Mouse (Mus musculus): ENCODE measurements around the gene Myb. TPM values are rescaled to one million over a fixed set of nuclear protein-coding genes. Genes with fewer than 3 reads are reported as not detected.
A peak's percentile ranks its signal among the peaks of the same experiment; 100 is the strongest.

Myb gene
- polyA plus RNA-seq, 1 experiment from 2014 or later = 7.1 TPM

- Histone ChIP-seq H3K27ac (replicated peaks; ENCODE audit: low read depth, low read length) (no peak overlapping the region), H3K4me2 (ENCODE audit: low read depth, low read length) (no peak overlapping the region), H3K9ac (replicated peaks; ENCODE audit: low read length) (no peak overlapping the region), H3K9me3 (replicated peaks; ENCODE audit: control insufficient read depth, low read length) (no peaks in the 10 kb centered on the region), H3K4me3 (ENCODE audit: low read depth, low read length) (no peak overlapping the region), H3K27me3 (ENCODE audit: control insufficient read depth, insufficient read depth, low read length) (no peaks in the 10 kb centered on the region), H3K4me1 (ENCODE audit: control insufficient read depth, insufficient read depth, low read length) (no peaks in the 10 kb centered on the region), H3K36me3 (replicated peaks; ENCODE audit: control insufficient read depth, insufficient read depth, low read depth, low read length) (no peaks in the 10 kb centered on the region)
- ATAC-seq (replicated peaks; ENCODE audit: insufficient number of reproducible peaks, low FRiP score, low TSS enrichment, low read depth) (no peak), DNase-seq (ENCODE audit: low spot score) (no peak)
- 82% methylated on average over 2 of the region's 2 CpGs for WGBS
Observed at GRCm38 (mm10) chr10:21146263-21146662, 14.5 kb downstream of the Myb start.

DNA sequence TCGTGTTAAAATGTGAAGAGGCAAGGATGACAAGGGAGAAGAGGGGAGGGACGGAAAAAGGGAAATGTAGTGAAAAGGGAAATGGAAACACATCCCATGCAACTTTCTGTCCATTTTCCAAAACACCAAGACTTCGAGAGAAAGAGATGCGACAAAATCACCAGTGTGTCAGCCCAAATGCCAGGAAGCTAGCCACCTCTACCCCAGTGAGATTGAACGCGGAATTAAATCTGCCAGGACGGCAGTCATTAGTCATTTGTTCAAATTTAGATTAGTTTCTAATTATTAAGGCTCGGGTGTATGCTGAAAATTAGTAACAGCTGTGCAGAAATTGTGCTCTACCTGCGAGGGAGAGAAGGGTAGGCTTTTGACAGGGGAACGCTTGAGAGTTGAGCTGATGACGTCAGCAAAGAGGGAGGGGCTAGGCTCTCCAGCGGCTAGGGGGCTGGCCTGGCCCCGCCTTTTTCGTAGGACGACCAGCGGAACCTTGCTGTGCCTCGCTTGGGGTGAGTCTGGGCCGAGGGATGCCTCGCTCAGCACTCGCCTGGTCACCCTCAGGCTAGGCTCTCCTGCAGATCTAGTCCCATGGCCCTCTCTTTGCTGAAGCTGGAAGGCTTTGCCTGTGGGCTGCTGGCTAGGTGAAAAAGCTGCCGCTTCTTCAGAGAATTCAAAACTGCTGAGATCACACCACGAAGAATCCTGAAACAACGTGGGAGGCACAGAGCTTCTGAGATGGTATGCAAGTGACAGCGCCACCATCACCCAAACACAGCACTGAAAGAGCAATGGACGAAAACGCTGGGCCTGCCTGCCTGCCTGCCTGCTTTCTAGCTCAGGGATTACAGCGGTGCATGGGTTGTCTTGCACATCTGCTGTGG lies 15.9 kb downstream of the Myb start:
- Histone ChIP-seq H3K4me2 (ENCODE audit: low read depth, low read length) (peak overlapping the region; percentile 35), H3K9me3 (replicated peaks; ENCODE audit: control insufficient read depth, low read length) (no peaks in the 10 kb centered on the region), H3K4me3 (ENCODE audit: low read depth, low read length) (peak overlapping the region; percentile 16), H3K9ac (replicated peaks; ENCODE audit: low read length) (peak overlapping the region; percentile 14), H3K4me1 (ENCODE audit: control insufficient read depth, insufficient read depth, low read length) (no peaks in the 10 kb centered on the region), H3K27me3 (ENCODE audit: control insufficient read depth, insufficient read depth, low read length) (no peaks in the 10 kb centered on the region), H3K36me3 (replicated peaks; ENCODE audit: control insufficient read depth, insufficient read depth, low read depth, low read length) (no peaks in the 10 kb centered on the region), H3K27ac (replicated peaks; ENCODE audit: low read depth, low read length) (no peak overlapping the region)
- ATAC-seq (replicated peaks; ENCODE audit: insufficient number of reproducible peaks, low FRiP score, low TSS enrichment, low read depth) (peak; percentile 82), DNase-seq (ENCODE audit: low spot score) (peak; percentile 89)
- WGBS = 17% methylated on average over 27 of the region's 27 CpGs

- Histone ChIP-seq H3K36me3 (replicated peaks; ENCODE audit: control insufficient read depth, insufficient read depth, low read depth, low read length) (no peaks in the 10 kb centered on the region), H3K9me3 (replicated peaks; ENCODE audit: control insufficient read depth, low read length) (no peaks in the 10 kb centered on the region), H3K27me3 (ENCODE audit: control insufficient read depth, insufficient read depth, low read length) (no peaks in the 10 kb centered on the region), H3K27ac (replicated peaks; ENCODE audit: low read depth, low read length) (no peak overlapping the region), H3K4me1 (ENCODE audit: control insufficient read depth, insufficient read depth, low read length) (no peaks in the 10 kb centered on the region), H3K4me2 (ENCODE audit: low read depth, low read length) (no peak overlapping the region), H3K4me3 (ENCODE audit: low read depth, low read length) (no peak overlapping the region), H3K9ac (replicated peaks; ENCODE audit: low read length) (no peak overlapping the region)
- WGBS = 92% methylated on average over 8 of the region's 8 CpGs
- no peak for ATAC-seq (replicated peaks; ENCODE audit: insufficient number of reproducible peaks, low FRiP score, low TSS enrichment, low read depth)
- DNase-seq (ENCODE audit: low spot score) = no peak
Observed at GRCm38 (mm10) chr10:21135297-21135696, 25.5 kb downstream of the Myb start.

GRCm38 (mm10) chr10:21130901-21131493 lies 29.8 kb downstream of the Myb start:
- no peaks in the 10 kb centered on the region for H3K27me3 ChIP-seq (ENCODE audit: control insufficient read depth, insufficient read depth, low read length)
- H3K27ac ChIP-seq (replicated peaks; ENCODE audit: low read depth, low read length) = no peak overlapping the region
- no peak overlapping the region for H3K4me3 ChIP-seq (ENCODE audit: low read depth, low read length)
- DNase-seq (ENCODE audit: low spot score) (peak; percentile 52), ATAC-seq (replicated peaks; ENCODE audit: insufficient number of reproducible peaks, low FRiP score, low TSS enrichment, low read depth) (no peak)
- H3K4me1 ChIP-seq (ENCODE audit: control insufficient read depth, insufficient read depth, low read length) = no peaks in the 10 kb centered on the region
- H3K4me2 ChIP-seq (ENCODE audit: low read depth, low read length) = no peak overlapping the region
- 42% methylated on average over 9 of the region's 9 CpGs for WGBS
- no peaks in the 10 kb centered on the region for H3K9me3 ChIP-seq (replicated peaks; ENCODE audit: control insufficient read depth, low read length)
- no peak overlapping the region for H3K9ac ChIP-seq (replicated peaks; ENCODE audit: low read length)
- no peaks in the 10 kb centered on the region for H3K36me3 ChIP-seq (replicated peaks; ENCODE audit: control insufficient read depth, insufficient read depth, low read depth, low read length)

DNA sequence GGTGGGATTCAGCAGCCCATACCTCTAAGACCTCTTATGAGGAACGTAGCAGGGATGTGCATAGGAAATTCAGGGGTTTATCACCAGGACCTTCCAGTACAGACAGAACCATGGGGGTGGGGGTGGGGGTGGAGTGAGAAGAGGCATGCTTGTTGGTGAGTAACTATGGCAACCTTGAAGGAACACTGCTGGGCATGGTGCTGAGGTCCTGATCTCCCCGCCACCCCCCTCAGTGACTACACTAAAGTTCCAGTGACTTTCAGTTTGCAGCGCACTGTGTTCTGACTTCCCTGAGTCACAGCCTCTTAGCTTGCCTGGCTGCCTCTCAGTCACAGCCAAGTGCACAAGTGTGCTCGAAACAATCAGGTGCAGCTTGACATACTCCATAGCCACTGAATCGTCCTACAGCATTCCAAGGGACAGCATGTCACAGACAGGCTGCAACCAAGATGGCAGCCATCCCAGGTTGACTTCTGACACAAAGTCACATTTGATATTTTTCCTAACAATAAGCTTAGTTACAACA lies 32.6 kb downstream of the Myb start:
- no peak overlapping the region for H3K4me3 ChIP-seq (ENCODE audit: low read depth, low read length)
- H3K4me2 ChIP-seq (ENCODE audit: low read depth, low read length) = no peak overlapping the region
- no peaks in the 10 kb centered on the region for H3K9me3 ChIP-seq (replicated peaks; ENCODE audit: control insufficient read depth, low read length)
- H3K36me3 ChIP-seq (replicated peaks; ENCODE audit: control insufficient read depth, insufficient read depth, low read depth, low read length) = no peaks in the 10 kb centered on the region
- ATAC-seq (replicated peaks; ENCODE audit: insufficient number of reproducible peaks, low FRiP score, low TSS enrichment, low read depth) (no peak), DNase-seq (ENCODE audit: low spot score) (no peak)
- H3K9ac ChIP-seq (replicated peaks; ENCODE audit: low read length) = no peak overlapping the region
- H3K27me3 ChIP-seq (ENCODE audit: control insufficient read depth, insufficient read depth, low read length) = no peaks in the 10 kb centered on the region
- 86% methylated on average over 5 of the region's 5 CpGs for WGBS
- H3K4me1 ChIP-seq (ENCODE audit: control insufficient read depth, insufficient read depth, low read length) = no peaks in the 10 kb centered on the region
- H3K27ac ChIP-seq (replicated peaks; ENCODE audit: low read depth, low read length) = no peak overlapping the region

GRCm38 (mm10) chr10:21118341-21118740 lies 42.4 kb downstream of the Myb start:
- ATAC-seq (replicated peaks; ENCODE audit: insufficient number of reproducible peaks, low FRiP score, low TSS enrichment, low read depth) = no peak
- WGBS = 82% methylated on average over 3 of the region's 3 CpGs

GRCm38 (mm10) chr10:21114459-21114858 lies 46.3 kb downstream of the Myb start:
- no peak overlapping the region for H3K4me3 ChIP-seq (ENCODE audit: low read depth, low read length)
- H3K9me3 ChIP-seq (replicated peaks; ENCODE audit: control insufficient read depth, low read length) = no peaks in the 10 kb centered on the region
- no peak overlapping the region for H3K27ac ChIP-seq (replicated peaks; ENCODE audit: low read depth, low read length)
- H3K9ac ChIP-seq (replicated peaks; ENCODE audit: low read length) = no peak overlapping the region
- no peaks in the 10 kb centered on the region for H3K4me1 ChIP-seq (ENCODE audit: control insufficient read depth, insufficient read depth, low read length)
- no peak overlapping the region for H3K4me2 ChIP-seq (ENCODE audit: low read depth, low read length)
- H3K27me3 ChIP-seq (ENCODE audit: control insufficient read depth, insufficient read depth, low read length) = no peaks in the 10 kb centered on the region
- no peaks in the 10 kb centered on the region for H3K36me3 ChIP-seq (replicated peaks; ENCODE audit: control insufficient read depth, insufficient read depth, low read depth, low read length)
- WGBS = 88% methylated on average over 2 of the region's 2 CpGs
- no peak for DNase-seq (ENCODE audit: low spot score)
- ATAC-seq (replicated peaks; ENCODE audit: insufficient number of reproducible peaks, low FRiP score, low TSS enrichment, low read depth) = no peak

More at GRCm38 (mm10) chr10:21118341-21118740, 42.4 kb downstream of the Myb start:
- H3K4me3 ChIP-seq (ENCODE audit: low read depth, low read length) = no peak overlapping the region
- H3K27me3 ChIP-seq (ENCODE audit: control insufficient read depth, insufficient read depth, low read length) = no peaks in the 10 kb centered on the region
- no peak overlapping the region for H3K27ac ChIP-seq (replicated peaks; ENCODE audit: low read depth, low read length)
- H3K4me1 ChIP-seq (ENCODE audit: control insufficient read depth, insufficient read depth, low read length) = no peaks in the 10 kb centered on the region
- DNase-seq (ENCODE audit: low spot score) = no peak
- H3K9ac ChIP-seq (replicated peaks; ENCODE audit: low read length) = no peak overlapping the region
- H3K9me3 ChIP-seq (replicated peaks; ENCODE audit: control insufficient read depth, low read length) = no peaks in the 10 kb centered on the region
- no peaks in the 10 kb centered on the region for H3K36me3 ChIP-seq (replicated peaks; ENCODE audit: control insufficient read depth, insufficient read depth, low read depth, low read length)
- H3K4me2 ChIP-seq (ENCODE audit: low read depth, low read length) = no peak overlapping the region

DNA sequence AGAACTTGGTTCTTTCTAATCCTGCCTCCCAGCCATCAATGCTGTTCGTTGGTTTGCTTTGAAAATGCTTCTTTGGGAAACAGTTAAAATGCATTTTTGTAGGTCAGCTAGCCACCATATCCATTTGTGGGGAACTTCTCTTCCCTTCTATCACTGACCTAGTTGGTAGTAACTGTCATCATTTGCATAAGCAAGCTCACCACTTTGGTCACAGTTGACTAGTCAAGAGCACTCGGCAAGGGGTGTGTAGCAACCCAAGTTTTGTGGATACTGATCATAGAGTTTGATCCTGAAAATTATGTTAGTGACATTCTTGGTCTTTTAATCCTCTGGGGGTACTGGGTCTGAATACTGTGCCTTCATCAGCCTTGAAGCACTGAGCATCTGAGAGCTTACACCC lies 48.1 kb downstream of the Myb start:
- H3K36me3 ChIP-seq (replicated peaks; ENCODE audit: control insufficient read depth, insufficient read depth, low read depth, low read length) = no peaks in the 10 kb centered on the region
- H3K4me2 ChIP-seq (ENCODE audit: low read depth, low read length) = no peak overlapping the region
- no peak overlapping the region for H3K27ac ChIP-seq (replicated peaks; ENCODE audit: low read depth, low read length)
- no peak overlapping the region for H3K4me3 ChIP-seq (ENCODE audit: low read depth, low read length)
- WGBS = 80% methylated on average over 2 of the region's 2 CpGs
- ATAC-seq (replicated peaks; ENCODE audit: insufficient number of reproducible peaks, low FRiP score, low TSS enrichment, low read depth) (no peak), DNase-seq (ENCODE audit: low spot score) (no peak)
- H3K9ac ChIP-seq (replicated peaks; ENCODE audit: low read length) = no peak overlapping the region
- H3K27me3 ChIP-seq (ENCODE audit: control insufficient read depth, insufficient read depth, low read length) = no peaks in the 10 kb centered on the region
- no peaks in the 10 kb centered on the region for H3K4me1 ChIP-seq (ENCODE audit: control insufficient read depth, insufficient read depth, low read length)
- no peaks in the 10 kb centered on the region for H3K9me3 ChIP-seq (replicated peaks; ENCODE audit: control insufficient read depth, low read length)
